In the genomic region with DNA sequence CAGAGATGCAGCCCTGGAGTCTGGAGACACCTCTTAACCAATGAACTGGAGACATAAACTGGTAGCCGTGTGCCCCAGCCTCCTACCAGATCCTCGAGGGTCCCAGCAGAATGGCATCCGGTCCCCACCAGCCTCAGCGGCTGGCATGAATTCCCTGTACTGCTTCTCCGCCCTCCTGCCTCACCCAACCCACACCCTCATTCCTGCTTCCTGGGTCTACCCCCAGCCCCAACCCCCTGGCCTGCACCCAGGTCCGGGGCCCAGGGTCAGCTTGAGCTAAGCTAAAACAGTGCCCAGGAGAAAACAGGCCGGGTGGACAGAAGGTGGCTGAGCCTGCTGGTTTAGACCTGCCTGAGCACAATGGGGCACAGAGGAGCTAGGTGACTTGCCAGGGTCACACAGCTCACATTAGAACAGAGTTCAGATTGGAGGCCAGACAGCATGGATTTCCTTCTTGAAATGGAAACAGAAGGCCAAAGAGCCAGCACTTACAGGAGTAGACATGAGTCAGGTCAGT, we compare ENCODE assay signal across 8 mouse cellular contexts. TPM values are rescaled to one million over a fixed set of nuclear protein-coding genes. Genes with fewer than 3 reads are reported as not detected.
DNase-seq lines count a peak whose midpoint lies in the region; ATAC-seq and TF ChIP-seq lines count a peak whose summit lies in the region.

No protein-coding gene starts in this region.

- DNase-seq in heart, adult 11 months: peak; percentile 90
- no peak for DNase-seq in heart, adult 2 months
- no peak for DNase-seq in testis, postnatal 14 days (ENCODE audit: low spot score)
- no peak for DNase-seq in liver, embryonic 13.5 days
- no peak for DNase-seq in right cerebral cortex, postnatal 14 days
- DNase-seq in adrenal gland, adult 2 months: no peak
- DNase-seq in layer of hippocampus, adult 8-10 months (ENCODE audit: low spot score in 2 of 2): no peak

- H3K4me2 ChIP-seq in liver, embryonic 13.5 days: peak overlapping the region; percentile 33

- H3K4me1 ChIP-seq in heart, adult 2 months (ENCODE audit: control insufficient read depth, insufficient read depth, low read length): peaks cover 6% of the 10 kb centered on the region
- H3K4me1 ChIP-seq in testis, adult 2 months (ENCODE audit: control insufficient read depth, insufficient read depth, low read length): peaks cover 6% of the 10 kb centered on the region
- peaks cover 81% of the 10 kb centered on the region for H3K4me1 ChIP-seq in liver, embryonic 13.5 days (replicated peaks)

- no peak for TF ChIP-seq CTCF in heart, adult 2 months (IDR thresholded peaks at IDR 0.05)
- no peak for TF ChIP-seq CTCF in testis, adult 2 months (IDR thresholded peaks at IDR 0.05; ENCODE audit: control insufficient read depth, insufficient read depth, insufficient replicate concordance, low read depth, low read length)

- no peaks in the 10 kb centered on the region for H3K27me3 ChIP-seq in heart, adult 2 months (ENCODE audit: control insufficient read depth, insufficient read depth, low read length)
- no peaks in the 10 kb centered on the region for H3K27me3 ChIP-seq in testis, adult 2 months (ENCODE audit: control insufficient read depth, insufficient read depth, low read length)
- peaks cover 5% of the 10 kb centered on the region; the same call in 1 of the 2 replicates for H3K27me3 ChIP-seq in liver, embryonic 13.5 days

- no peak for TF ChIP-seq EP300 in heart, adult 2 months (IDR thresholded peaks at IDR 0.05; ENCODE audit: insufficient read depth, low read depth, low read length)

- no peak for TF ChIP-seq POLR2A in heart, adult 2 months (IDR thresholded peaks at IDR 0.05; ENCODE audit: insufficient read depth, low read depth, low read length)
- TF ChIP-seq POLR2A in testis, adult 2 months (IDR thresholded peaks at IDR 0.05; ENCODE audit: control insufficient read depth, low read depth, low read length): no peak

- intact Hi-C loops in heart, adult 2 months (cut with DNase I): no loop called here

- H3K9ac ChIP-seq in heart, adult 2 months (ENCODE audit: low read depth, low read length): no peak overlapping the region
- peak overlapping the region; percentile 9; the same call in 1 of the 2 replicates for H3K9ac ChIP-seq in liver, embryonic 13.5 days

- 61% methylated on average over 7 of the region's 7 CpGs for WGBS in heart, adult 2 months
- WGBS in liver, embryonic 13.5 days (ENCODE audit: insufficient replicate concordance): 67% methylated on average over 7 of the region's 7 CpGs

- no peaks in the 10 kb centered on the region; the same call in 1 of the 2 replicates for H3K79me2 ChIP-seq in heart, adult 2 months (replicated peaks; ENCODE audit: control insufficient read depth, insufficient read depth, low read length)

- H3K4me3 ChIP-seq in heart, adult 2 months: no peak overlapping the region
- H3K4me3 ChIP-seq in testis, adult 2 months (ENCODE audit: control insufficient read depth, low read depth, low read length): peak overlapping the region; percentile 63
- H3K4me3 ChIP-seq in liver, embryonic 13.5 days (replicated peaks): no peak overlapping the region

- H3K27ac ChIP-seq in heart, adult 2 months: no peak overlapping the region
- H3K27ac ChIP-seq in testis, adult 2 months (ENCODE audit: control insufficient read depth, insufficient read depth, low read depth, low read length): no peak overlapping the region
- peak overlapping the region; percentile 66 for H3K27ac ChIP-seq in liver, embryonic 13.5 days

- no peaks in the 10 kb centered on the region for H3K36me3 ChIP-seq in heart, adult 2 months (ENCODE audit: control insufficient read depth, insufficient read depth, low read length)
- H3K36me3 ChIP-seq in testis, adult 2 months (ENCODE audit: control insufficient read depth, insufficient read depth, low read length): no peaks in the 10 kb centered on the region
- 0 out of 2 replicates have a peak, but pooled peaks cover 6% of the 10 kb centered on the region for H3K36me3 ChIP-seq in liver, embryonic 13.5 days

- peak; percentile 1; the same call in 1 of the 2 replicates for ATAC-seq in liver, embryonic 13.5 days (ENCODE audit: low read depth)

- H3K9me3 ChIP-seq in liver, embryonic 13.5 days (replicated peaks): no peaks in the 10 kb centered on the region

RNA-seq across cellular contexts. Expression of gene Cotl1, which starts 8.2 kb away (rescaled TPM):
- 10 to 100 TPM; 17.5 to 20.4 TPM for total RNA-seq in heart, adult 2 months (2021)
- polyA plus RNA-seq in heart, adult 2 months (2012; rRNA removed): 16.5 and 23.2 TPM in 2 replicates
- 20.0 and 25.4 TPM in 2 replicates for polyA plus RNA-seq in testis, adult 2 months (2012; rRNA removed)
- polyA plus RNA-seq in liver, embryonic 13.5 days (2015; fragmentation: Nextera tagmentation; extraction: Ambion mirVana): 28.7 and 32.8 TPM in 2 replicates
- total RNA-seq in adrenal gland, adult 2 months (2021): 10 to 100 TPM; 45.4 to 50.4 TPM
- 156 TPM in 2 replicates for polyA plus RNA-seq in adrenal gland, adult 2 months (2012; rRNA removed)
- 100 to 1,000 TPM; 119 to 176 (median 137) TPM for total RNA-seq in layer of hippocampus, adult 8-10 months (2022)

RNA-seq across cellular contexts. Expression of gene Klhl36, which starts 29.9 kb away (rescaled TPM):
- 1 to 10 TPM; 2.6 to 2.7 TPM for total RNA-seq in heart, adult 2 months (2021)
- polyA plus RNA-seq in heart, adult 2 months (2012; rRNA removed): 5.7 and 6.0 TPM in 2 replicates
- polyA plus RNA-seq in testis, adult 2 months (2012; rRNA removed): 16.3 and 16.9 TPM in 2 replicates
- polyA plus RNA-seq in liver, embryonic 13.5 days (2015; fragmentation: Nextera tagmentation; extraction: Ambion mirVana): 4.9 and 5.1 TPM in 2 replicates
- 10 to 100 TPM in 1 of 2 experiments, 1 to 10 TPM in 1; 4.3 to 11.3 TPM for total RNA-seq in adrenal gland, adult 2 months (2021)
- 19.8 and 25.5 TPM in 2 replicates for polyA plus RNA-seq in adrenal gland, adult 2 months (2012; rRNA removed)
- total RNA-seq in layer of hippocampus, adult 8-10 months (2022): 1 to 10 TPM; 7.0 to 9.4 (median 7.3) TPM

RNA-seq across cellular contexts. Expression of gene Tldc1, which starts 53.9 kb away (rescaled TPM):
- total RNA-seq in heart, adult 2 months (2021): 10 to 100 TPM; 11.3 TPM
- 14.6 and 15.6 TPM in 2 replicates for polyA plus RNA-seq in heart, adult 2 months (2012; rRNA removed)
- polyA plus RNA-seq in testis, adult 2 months (2012; rRNA removed): 6.4 and 6.8 TPM in 2 replicates
- polyA plus RNA-seq in liver, embryonic 13.5 days (2015; fragmentation: Nextera tagmentation; extraction: Ambion mirVana): 4.3 and 4.5 TPM in 2 replicates
- 10 to 100 TPM in 1 of 2 experiments, 1 to 10 TPM in 1; 8.4 to 12.7 TPM for total RNA-seq in adrenal gland, adult 2 months (2021)
- polyA plus RNA-seq in adrenal gland, adult 2 months (2012; rRNA removed): 13.0 and 13.2 TPM in 2 replicates
- 10 to 100 TPM; 12.5 to 15.9 (median 15.5) TPM for total RNA-seq in layer of hippocampus, adult 8-10 months (2022)
